Mouse (Mus musculus) forebrain, embryonic 10.5 days (tissue): ENCODE results near the gene Nacc2. TPM values are rescaled to one million over a fixed set of nuclear protein-coding genes. Genes with fewer than 3 reads are reported as not detected.

Experiments
- DNase-seq: peaks from one replicate; pipeline ENCODE4 v3.0.0-alpha.2; 2017; ENCODE audit warnings: low spot score; ENCODE audit errors: extremely low spot score
- H3K27ac ChIP-seq: fragments of 300-500 bp; sonication (generic); 2 replicates; pipeline ENCODE4 v1.5.1; 2016; ENCODE audit warnings: mild to moderate bottlenecking
- H3K27me3 ChIP-seq: fragments of 300-500 bp; sonication (generic); 2 replicates; pipeline ENCODE4 v1.6.1; 2016; ENCODE audit warnings: mild to moderate bottlenecking; ENCODE audit not compliant: poor library complexity, severe bottlenecking
- H3K36me3 ChIP-seq: fragments of 300-500 bp; sonication (generic); replicated peaks from 2 replicates; pipeline ENCODE4 v1.6.1; 2016; ENCODE audit warnings: mild to moderate bottlenecking, moderate library complexity
- H3K4me1 ChIP-seq: fragments of 300-500 bp; sonication (generic); 2 replicates; pipeline ENCODE4 v1.6.1; 2016
- H3K4me3 ChIP-seq: fragments of 300-500 bp; sonication (generic); 2 replicates; pipeline ENCODE4 v1.5.1; 2016; ENCODE audit warnings: mild to moderate bottlenecking, moderate library complexity
- H3K9me3 ChIP-seq: fragments of 300-500 bp; sonication (generic); 2 replicates; pipeline ENCODE4 v1.6.1; 2016; ENCODE audit warnings: mild to moderate bottlenecking, moderate library complexity
- WGBS: fragments of 180-500 bp; shearing (Covaris S2); methylation state at CpG from one replicate; pipeline ENCODE4 v1.1.7; 2016; 5-methylcytosine and 5-hydroxymethylcytosine counted together
- polyA plus RNA-seq: library from polyadenylated mRNA; unstranded; fragments of >200 nt; fragmentation: Nextera tagmentation; extraction: Ambion mirVana; gene quantifications from 2 replicates; pipeline ENCODE4 v1.2.1, GENCODE M21; 2016

Gene Nacc2
- polyA plus RNA-seq, 1 experiment from 2014 or later, result 5.8 TPM

DNA sequence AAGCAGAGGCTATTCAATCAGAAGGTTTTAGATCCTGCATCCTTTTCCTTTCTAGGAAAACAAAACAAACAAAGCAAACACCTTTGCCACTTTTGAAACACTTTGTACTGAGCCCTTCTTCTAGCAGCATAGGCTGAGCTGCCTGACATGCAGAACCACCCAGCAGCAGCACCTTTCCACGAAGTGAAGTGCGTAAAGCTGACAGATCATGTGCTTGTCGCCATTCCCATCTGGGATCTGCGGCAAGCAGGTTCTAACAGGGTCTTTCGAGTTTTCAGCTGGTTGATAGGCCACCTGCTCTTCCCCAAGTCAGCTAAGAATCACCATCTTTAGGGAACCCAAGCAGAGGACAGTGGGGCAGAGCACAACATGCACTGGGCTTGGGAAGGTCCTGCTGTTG is 66.8 kb downstream of the Nacc2 start:
- no peak for DNase-seq
- no peak overlapping the region for H3K4me3 ChIP-seq
- H3K9me3 ChIP-seq, result no peaks in the 10 kb centered on the region
- no peaks in the 10 kb centered on the region for H3K36me3 ChIP-seq
- 78% methylated on average over 5 of the region's 5 CpGs for WGBS
- H3K4me1 ChIP-seq, result peaks cover 22% of the 10 kb centered on the region
- no peak overlapping the region for H3K27ac ChIP-seq
- H3K27me3 ChIP-seq, result no peaks in the 10 kb centered on the region

DNA sequence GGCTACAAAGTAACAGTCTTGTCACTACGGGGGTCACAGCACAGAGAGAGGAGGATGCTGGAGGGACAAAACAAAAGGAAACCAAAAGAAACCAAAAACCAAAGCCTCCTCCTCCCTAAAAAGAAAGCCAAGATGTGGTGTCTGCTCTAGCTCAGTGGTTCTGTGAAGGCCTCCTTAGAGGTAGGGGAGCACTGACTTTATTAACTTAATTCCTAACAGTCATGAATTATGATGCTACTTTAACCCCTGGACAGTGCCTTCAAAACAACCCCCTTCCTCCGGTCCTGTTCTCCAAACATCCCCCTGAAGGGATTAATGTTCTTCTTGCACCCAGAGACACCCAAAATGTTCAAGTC is 67.3 kb downstream of the Nacc2 start:
- WGBS, result 58% methylated on average over 2 of the region's 2 CpGs
- H3K4me3 ChIP-seq, result no peak overlapping the region
- no peaks in the 10 kb centered on the region for H3K36me3 ChIP-seq
- H3K27me3 ChIP-seq, result no peaks in the 10 kb centered on the region
- DNase-seq, result no peak
- no peak overlapping the region for H3K27ac ChIP-seq
- peaks cover 21% of the 10 kb centered on the region for H3K4me1 ChIP-seq
- H3K9me3 ChIP-seq, result no peaks in the 10 kb centered on the region

DNA sequence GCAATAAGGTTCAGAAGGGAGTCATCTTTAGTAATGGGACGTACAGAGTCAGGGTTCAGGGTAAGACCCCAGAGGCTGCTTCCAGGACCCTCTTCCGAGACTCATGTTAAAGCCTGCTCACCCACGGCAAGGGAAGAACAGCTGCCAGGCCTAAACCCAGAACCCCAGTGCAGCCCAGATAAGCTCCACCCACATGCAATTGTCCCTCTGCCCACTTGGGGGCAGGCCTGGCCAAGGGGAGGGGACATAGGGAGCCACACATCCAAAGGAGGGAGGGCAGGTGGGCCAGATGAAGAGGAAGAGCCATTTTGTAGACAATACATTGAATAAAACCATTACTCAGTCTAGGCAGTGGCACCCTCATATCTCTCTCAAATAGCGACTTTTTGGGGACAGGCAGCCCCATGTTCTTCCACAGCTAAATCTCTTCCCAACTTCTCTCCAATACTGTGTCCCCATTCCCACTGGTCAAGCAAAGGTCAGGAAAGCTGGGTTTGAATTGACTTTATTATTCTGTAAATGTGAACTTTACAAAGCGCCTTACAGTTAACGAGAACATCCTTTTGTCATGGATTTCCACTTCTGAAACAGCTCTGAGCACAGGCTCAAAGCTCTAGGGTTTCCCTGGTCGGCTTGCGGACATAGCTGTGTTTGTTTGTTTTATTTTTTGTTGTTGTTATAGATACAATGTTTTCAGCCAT is 67.8 kb downstream of the Nacc2 start:
- peaks cover 21% of the 10 kb centered on the region for H3K4me1 ChIP-seq
- H3K27ac ChIP-seq, result no peak overlapping the region
- H3K27me3 ChIP-seq, result no peaks in the 10 kb centered on the region
- H3K9me3 ChIP-seq, result no peaks in the 10 kb centered on the region
- peak; percentile 71 for DNase-seq
- no peaks in the 10 kb centered on the region for H3K36me3 ChIP-seq
- 36% methylated on average over 8 of the region's 8 CpGs for WGBS
- no peak overlapping the region for H3K4me3 ChIP-seq

DNA sequence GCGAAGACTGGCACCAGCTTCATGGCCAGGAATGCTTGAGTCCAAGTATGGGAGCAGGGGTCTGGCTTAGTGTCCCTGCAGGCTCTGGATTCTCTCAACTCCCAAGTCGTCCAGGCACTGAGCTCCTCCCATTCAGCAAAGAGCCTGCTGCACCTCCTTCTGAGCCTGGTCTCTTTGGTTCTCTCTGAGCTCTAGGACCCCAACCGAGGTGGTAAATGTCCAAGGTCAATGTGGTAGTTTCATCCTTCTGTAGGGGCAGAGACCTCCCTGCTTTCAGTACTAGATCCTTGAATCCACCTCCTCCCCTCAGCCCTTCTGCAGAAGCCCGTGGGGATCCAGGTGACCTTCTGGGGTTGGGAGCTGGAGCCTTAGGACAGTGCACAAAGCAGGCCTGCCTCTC is 70.2 kb downstream of the Nacc2 start:
- Histone ChIP-seq H3K9me3 (no peaks in the 10 kb centered on the region), H3K4me1 (peaks cover 12% of the 10 kb centered on the region), H3K36me3 (no peaks in the 10 kb centered on the region), H3K27ac (no peak overlapping the region), H3K27me3 (no peaks in the 10 kb centered on the region), H3K4me3 (no peak overlapping the region)
- DNase-seq, result no peak
- WGBS, result 64% methylated on average over 4 of the region's 4 CpGs

DNA sequence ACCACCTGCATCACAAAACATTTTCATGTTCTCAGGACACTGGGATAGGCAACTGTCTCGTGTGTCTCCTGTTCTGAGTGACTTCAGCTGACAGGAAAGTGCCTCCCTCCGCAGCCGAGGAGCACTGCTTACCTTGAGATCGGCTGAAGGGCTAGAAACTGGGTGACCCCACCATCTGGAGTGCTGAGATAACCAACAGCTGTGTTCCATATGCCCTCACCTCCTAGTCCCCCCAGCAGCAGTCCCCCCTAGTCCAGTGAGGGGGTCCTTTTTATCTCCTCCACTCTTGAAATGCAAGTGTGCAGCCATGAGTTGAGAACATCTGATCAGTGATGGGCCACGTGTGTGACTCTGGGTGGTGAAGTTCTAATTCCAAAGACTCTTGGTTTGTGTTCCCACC is 74.2 kb downstream of the Nacc2 start:
- WGBS, result 74% methylated on average over 5 of the region's 5 CpGs

DNA sequence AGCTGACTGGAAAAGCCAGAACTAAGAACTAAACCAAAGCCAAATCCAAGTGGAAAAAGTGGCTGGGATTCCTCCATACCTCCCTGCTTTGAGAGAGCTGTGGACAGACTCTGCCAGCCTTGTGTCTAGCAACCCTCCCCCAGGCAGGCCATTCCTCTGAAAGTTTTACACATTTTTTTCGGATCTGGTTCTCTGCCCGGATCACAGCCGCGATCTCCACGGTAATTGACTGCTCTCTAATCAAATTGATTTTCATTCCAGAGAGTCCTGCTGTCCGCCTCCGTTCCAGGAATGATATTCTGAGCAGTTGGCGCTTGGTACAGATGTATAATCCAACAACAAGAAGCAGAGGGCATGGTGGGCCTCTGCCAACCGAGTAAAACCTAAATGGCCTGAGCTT is 78.8 kb downstream of the Nacc2 start:
- no peak overlapping the region for H3K27ac ChIP-seq
- H3K36me3 ChIP-seq, result no peaks in the 10 kb centered on the region
- WGBS, result 92% methylated on average over 9 of the region's 9 CpGs
- H3K4me1 ChIP-seq, result peaks cover 8% of the 10 kb centered on the region; the same call in 1 of the 2 replicates
- H3K9me3 ChIP-seq, result no peaks in the 10 kb centered on the region
- DNase-seq, result no peak
- no peak overlapping the region for H3K4me3 ChIP-seq
- H3K27me3 ChIP-seq, result peaks cover 6% of the 10 kb centered on the region; the same call in 1 of the 2 replicates

More for the DNA sequence above, 74.2 kb downstream of the Nacc2 start:
- Histone ChIP-seq H3K9me3 (no peaks in the 10 kb centered on the region), H3K27ac (no peak overlapping the region), H3K36me3 (no peaks in the 10 kb centered on the region), H3K4me3 (no peak overlapping the region), H3K27me3 (no peaks in the 10 kb centered on the region), H3K4me1 (no peaks in the 10 kb centered on the region)
- DNase-seq, result no peak

DNA sequence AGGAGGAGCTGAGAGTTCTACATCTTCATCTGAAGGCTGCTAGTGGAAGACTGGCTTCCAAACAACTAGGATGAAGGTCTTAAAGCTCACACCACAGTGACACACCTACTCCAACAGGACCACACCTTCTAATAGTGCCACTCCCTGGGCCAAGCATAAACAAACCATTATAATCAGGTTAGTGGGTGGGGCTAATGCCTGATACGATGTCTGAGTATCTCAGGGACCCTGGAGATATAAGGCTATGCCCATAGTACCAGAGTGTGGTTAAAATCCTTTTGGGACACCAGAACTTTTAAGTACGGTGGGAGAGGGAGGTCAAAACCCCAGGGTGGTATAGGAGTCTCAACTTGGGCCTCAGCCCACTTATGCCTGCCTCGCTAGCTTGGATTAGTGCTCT is 80.4 kb downstream of the Nacc2 start:
- Histone ChIP-seq H3K27me3 (peaks cover 6% of the 10 kb centered on the region; the same call in 1 of the 2 replicates), H3K27ac (no peak overlapping the region), H3K4me3 (no peak overlapping the region), H3K36me3 (no peaks in the 10 kb centered on the region), H3K4me1 (peaks cover 8% of the 10 kb centered on the region; the same call in 1 of the 2 replicates), H3K9me3 (no peaks in the 10 kb centered on the region)
- DNase-seq, result no peak
- 81% methylated on average over 3 of the region's 3 CpGs for WGBS

DNA sequence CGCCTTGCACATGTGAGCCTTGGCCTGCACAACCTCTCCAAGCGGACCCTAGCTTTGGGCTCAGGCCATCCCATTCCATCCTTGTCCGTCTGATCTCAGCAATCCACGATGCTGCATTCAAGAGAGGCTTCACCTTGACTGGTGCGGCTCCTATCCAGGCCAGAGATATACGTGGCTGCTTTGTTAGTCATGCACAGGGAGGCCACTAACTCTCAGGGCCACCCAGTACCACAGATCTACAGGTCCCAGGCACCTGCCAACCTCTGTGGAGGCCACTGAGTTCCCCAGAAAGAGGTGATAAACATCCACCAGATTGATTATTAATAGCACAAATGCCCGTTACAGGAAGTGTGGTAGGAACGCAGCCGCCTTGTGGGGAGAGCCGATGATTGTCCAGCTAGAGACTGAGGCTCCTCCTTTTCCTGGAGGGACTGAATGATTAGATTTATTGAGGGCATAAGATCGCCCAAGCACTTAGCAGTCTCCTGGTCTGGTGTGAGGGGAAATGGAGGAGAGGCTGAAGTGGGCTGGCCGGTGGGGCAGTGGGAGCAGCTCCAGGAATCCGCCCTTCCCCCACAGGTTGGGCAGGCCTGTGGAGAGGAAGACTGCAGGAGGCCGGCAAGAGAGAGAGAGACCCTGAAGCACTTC is 81.7 kb downstream of the Nacc2 start:
- H3K36me3 ChIP-seq, result no peaks in the 10 kb centered on the region
- no peaks in the 10 kb centered on the region for H3K9me3 ChIP-seq
- no peak overlapping the region for H3K4me3 ChIP-seq
- peaks cover 8% of the 10 kb centered on the region; the same call in 1 of the 2 replicates for H3K4me1 ChIP-seq
- no peak for DNase-seq
- 66% methylated on average over 14 of the region's 14 CpGs for WGBS
- H3K27me3 ChIP-seq, result peaks cover 6% of the 10 kb centered on the region; the same call in 1 of the 2 replicates
- 0 out of 2 replicates have a peak overlapping the region, but pooled peaks have one; percentile 30 for H3K27ac ChIP-seq

DNA sequence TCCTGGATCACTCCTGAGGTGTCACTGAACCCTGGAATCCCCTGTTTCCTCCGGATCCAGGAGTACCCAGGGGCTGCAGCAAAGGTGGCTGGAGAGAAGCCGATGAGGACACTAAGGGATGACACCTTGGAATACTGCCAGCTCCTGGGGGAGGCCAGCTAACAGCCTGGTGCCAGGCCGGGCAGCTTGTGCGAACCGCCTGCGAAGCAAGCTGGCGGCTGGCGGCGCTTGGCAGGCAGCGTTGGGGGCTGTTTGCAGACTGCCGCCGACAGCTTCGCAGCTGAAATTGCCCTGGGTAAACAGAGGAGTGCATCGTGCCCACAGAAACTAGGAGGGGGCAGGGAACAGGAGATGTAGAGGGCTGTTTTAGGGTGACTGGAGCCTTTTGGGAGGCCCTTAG is 83.1 kb downstream of the Nacc2 start:
- Histone ChIP-seq H3K4me3 (no peak overlapping the region), H3K4me1 (peaks cover 8% of the 10 kb centered on the region; the same call in 1 of the 2 replicates), H3K27me3 (peaks cover 6% of the 10 kb centered on the region; the same call in 1 of the 2 replicates), H3K9me3 (no peaks in the 10 kb centered on the region), H3K36me3 (no peaks in the 10 kb centered on the region), H3K27ac (no peak overlapping the region)
- no peak for DNase-seq
- WGBS, result 81% methylated on average over 14 of the region's 14 CpGs

DNA sequence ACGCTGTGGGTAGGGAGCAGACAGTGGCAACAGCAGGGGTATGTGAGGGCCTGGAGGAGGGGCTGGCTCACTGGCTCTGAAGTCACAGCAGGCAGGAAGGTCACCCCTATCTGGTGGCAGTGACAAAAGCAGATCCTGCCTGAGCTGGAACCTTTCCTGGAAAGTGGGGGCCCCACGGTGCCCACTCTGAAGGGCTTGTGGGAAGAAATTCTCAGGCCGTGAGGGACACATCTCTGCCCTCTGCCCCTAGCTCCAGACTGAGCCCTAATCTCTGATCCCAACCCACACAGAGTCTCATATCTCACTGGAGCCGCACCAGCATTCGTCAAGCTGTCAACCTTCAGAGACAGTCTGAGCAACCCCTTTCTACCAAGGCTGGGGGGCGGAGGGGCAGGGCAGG is 85.6 kb downstream of the Nacc2 start:
- H3K4me3 ChIP-seq, result no peak overlapping the region
- H3K27ac ChIP-seq, result no peak overlapping the region
- no peaks in the 10 kb centered on the region for H3K36me3 ChIP-seq
- DNase-seq, result no peak
- no peaks in the 10 kb centered on the region for H3K9me3 ChIP-seq
- H3K27me3 ChIP-seq, result peaks cover 6% of the 10 kb centered on the region; the same call in 1 of the 2 replicates
- 74% methylated on average over 6 of the region's 6 CpGs for WGBS
- peaks cover 8% of the 10 kb centered on the region; the same call in 1 of the 2 replicates for H3K4me1 ChIP-seq

DNA sequence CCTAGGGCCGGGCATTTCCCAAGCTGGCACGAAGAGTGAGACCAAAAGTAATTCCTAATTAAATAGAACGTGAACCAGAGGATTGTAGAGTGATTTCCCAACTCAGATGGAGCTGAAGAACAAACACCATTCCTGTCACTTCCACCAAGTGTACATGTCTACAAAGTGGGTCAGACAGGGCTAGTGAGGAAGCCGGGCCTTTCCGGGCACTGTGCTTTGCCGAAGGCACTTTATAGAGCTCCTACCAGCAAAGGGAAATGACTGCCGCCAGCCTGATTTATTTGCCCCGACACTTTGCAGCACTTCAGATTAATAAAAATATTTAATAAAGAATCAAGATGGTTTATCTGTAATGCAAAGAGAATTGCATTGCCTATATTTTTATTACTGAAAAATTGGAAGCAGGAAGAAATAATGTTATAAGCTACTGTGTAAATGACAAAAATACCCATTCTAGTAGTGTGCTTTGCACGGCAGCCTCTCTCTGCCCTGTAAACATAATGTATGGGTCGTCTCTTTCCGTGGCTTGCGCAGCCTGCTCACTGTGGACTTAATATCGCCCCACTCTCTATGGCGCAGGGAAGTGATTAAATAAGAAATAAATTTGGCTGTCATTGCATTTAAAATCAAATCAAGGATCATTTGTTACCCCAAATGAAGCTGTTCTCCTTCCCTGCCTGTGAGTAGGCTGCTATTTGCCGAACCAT is 88.5 kb downstream of the Nacc2 start:
- 92% methylated on average over 15 of the region's 15 CpGs for WGBS

DNA sequence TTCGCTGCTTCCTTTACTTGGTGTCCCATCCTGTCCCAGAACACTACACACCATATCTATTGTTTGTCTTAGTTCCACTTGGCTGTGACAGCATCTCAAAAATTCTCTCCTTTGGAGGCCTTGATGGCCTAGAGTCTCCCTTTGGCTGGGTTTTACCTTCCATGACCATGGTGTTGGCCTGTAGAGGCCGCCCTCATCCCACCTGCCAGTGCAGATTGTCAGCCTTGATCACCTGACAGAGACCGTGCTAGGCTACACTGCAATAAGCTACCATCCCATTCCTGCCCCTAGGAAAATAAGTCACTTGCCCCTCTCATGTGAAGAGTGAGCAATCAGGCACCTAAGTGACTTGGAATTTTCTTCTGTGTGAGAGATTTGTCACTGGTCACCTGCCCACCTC is 92.7 kb downstream of the Nacc2 start:
- 64% methylated on average over 3 of the region's 3 CpGs for WGBS
- Histone ChIP-seq H3K27me3 (no peaks in the 10 kb centered on the region), H3K4me3 (no peak overlapping the region), H3K9me3 (no peaks in the 10 kb centered on the region), H3K4me1 (no peaks in the 10 kb centered on the region), H3K36me3 (no peaks in the 10 kb centered on the region), H3K27ac (no peak overlapping the region)
- DNase-seq, result no peak

More for the DNA sequence above, 88.5 kb downstream of the Nacc2 start:
- Histone ChIP-seq H3K4me1 (no peaks in the 10 kb centered on the region), H3K36me3 (no peaks in the 10 kb centered on the region), H3K27ac (no peak overlapping the region), H3K4me3 (no peak overlapping the region), H3K9me3 (no peaks in the 10 kb centered on the region), H3K27me3 (no peaks in the 10 kb centered on the region)
- no peak for DNase-seq
